Mouse (Mus musculus) midbrain, embryonic 16.5 days (tissue): ENCODE results near the gene Pycr1. TPM values are rescaled to one million over a fixed set of nuclear protein-coding genes. Genes with fewer than 3 reads are reported as not detected.

ENCODE experiments used
- ATAC-seq: fragments of 200-750 bp; cut with Nextera tagmentation; 2 replicates; pipeline ENCODE4 v1.8.0; 2017; ENCODE audit warnings: moderate TSS enrichment
- H3K27ac ChIP-seq: fragments of 300-500 bp; sonication (generic); 2 replicates; pipeline ENCODE4 v1.5.1; 2014; ENCODE audit warnings: mild to moderate bottlenecking, low read length, mixed read lengths
- H3K27me3 ChIP-seq: fragments of 300-500 bp; sonication (generic); 2 replicates; pipeline ENCODE4 v1.6.1; 2014; ENCODE audit warnings: low read depth, low read length, mixed read lengths; ENCODE audit not compliant: control insufficient read depth, insufficient read depth
- H3K36me3 ChIP-seq: fragments of 300-500 bp; sonication (generic); 2 replicates; pipeline ENCODE4 v1.6.1; 2014; ENCODE audit warnings: mild to moderate bottlenecking, low read length, moderate library complexity, mixed read lengths; ENCODE audit not compliant: control insufficient read depth, insufficient read depth
- H3K4me1 ChIP-seq: fragments of 300-500 bp; sonication (generic); 2 replicates; pipeline ENCODE4 v1.6.1; 2014; ENCODE audit warnings: mild to moderate bottlenecking, low read length, mixed read lengths; ENCODE audit not compliant: control insufficient read depth, insufficient read depth
- H3K4me2 ChIP-seq: fragments of 300-500 bp; sonication (generic); 2 replicates; pipeline ENCODE4 v1.6.1; 2014; ENCODE audit warnings: mild to moderate bottlenecking, low read length, mixed read lengths
- H3K4me3 ChIP-seq: fragments of 300-500 bp; sonication (generic); 2 replicates; pipeline ENCODE4 v1.5.1; 2014; ENCODE audit warnings: low read depth, mild to moderate bottlenecking, low read length, moderate library complexity, mixed read lengths
- H3K9ac ChIP-seq: fragments of 300-500 bp; sonication (generic); 2 replicates; pipeline ENCODE4 v1.6.1; 2014; ENCODE audit warnings: low read depth, low read length, mixed read lengths
- H3K9me3 ChIP-seq: fragments of 300-500 bp; sonication (generic); replicated peaks from 2 replicates; pipeline ENCODE4 v1.6.1; 2014; ENCODE audit warnings: mild to moderate bottlenecking, low read length, mixed read lengths; ENCODE audit not compliant: control insufficient read depth, poor library complexity, severe bottlenecking
- WGBS: fragments of 180-500 bp; shearing (Covaris S2); extraction: QIAGEN DNeasy Blood & Tissue Kit; methylation state at CpG from one replicate; pipeline ENCODE4 v1.1.7; 2014; 5-methylcytosine and 5-hydroxymethylcytosine counted together
- polyA plus RNA-seq: library from polyadenylated mRNA; unstranded; fragments of >200 nt; fragmentation: Nextera tagmentation; extraction: Ambion mirVana; gene quantifications from 2 replicates; pipeline ENCODE4 v1.2.1, GENCODE M21; 2015

Pycr1 gene
- polyA plus RNA-seq, 1 experiment from 2014 or later: 18.1 TPM

DNA sequence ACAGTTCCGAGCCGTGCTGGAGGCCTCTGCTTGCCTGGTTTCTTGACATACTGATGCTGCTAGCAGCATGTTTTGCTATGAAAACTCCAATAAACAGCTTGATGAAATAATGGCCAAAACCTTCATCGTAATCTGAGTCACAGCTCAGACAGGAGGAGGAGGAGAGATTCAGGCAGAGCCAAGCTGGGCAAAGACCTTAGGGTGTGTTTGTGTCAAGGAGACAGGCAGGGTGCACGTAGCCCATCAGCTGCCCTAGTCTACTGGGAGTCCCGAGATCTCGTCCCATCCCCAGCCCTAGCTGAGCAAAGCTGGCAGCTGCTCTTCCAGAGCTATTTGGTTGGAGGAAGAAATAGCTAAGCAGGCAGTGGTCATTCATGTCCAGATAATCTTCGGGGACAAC is 37.9 kb downstream of the Pycr1 start:
- no peak overlapping the region for H3K27ac ChIP-seq
- no peaks in the 10 kb centered on the region for H3K9me3 ChIP-seq
- WGBS: 88% methylated on average over 7 of the region's 7 CpGs
- H3K4me2 ChIP-seq: no peak overlapping the region
- peaks cover 17% of the 10 kb centered on the region for H3K36me3 ChIP-seq
- peaks cover 6% of the 10 kb centered on the region; the same call in 1 of the 2 replicates for H3K4me1 ChIP-seq
- H3K27me3 ChIP-seq: no peaks in the 10 kb centered on the region; the same call in 1 of the 2 replicates
- no peak overlapping the region for H3K4me3 ChIP-seq
- no peak overlapping the region for H3K9ac ChIP-seq
- ATAC-seq: no peak

DNA sequence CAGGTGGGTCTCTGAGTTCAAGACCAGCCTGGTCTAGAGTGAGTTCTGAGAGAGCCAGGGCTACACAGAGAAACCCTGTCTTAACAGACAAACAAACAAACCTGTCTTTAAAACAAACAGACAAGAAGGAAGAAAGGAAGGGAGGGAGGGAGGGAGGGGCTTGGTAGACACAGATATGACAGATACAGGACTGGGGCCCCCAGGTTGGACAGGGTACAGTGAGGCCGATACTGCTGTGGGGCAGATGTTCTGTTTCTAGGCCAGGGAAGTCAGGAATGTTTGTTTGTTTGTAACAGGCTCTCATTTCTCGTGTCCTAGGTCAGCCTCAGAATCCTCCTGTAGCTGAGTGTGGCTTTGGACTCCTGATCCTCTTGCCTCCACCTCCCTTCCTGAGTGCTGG is 40.0 kb downstream of the Pycr1 start:
- Histone ChIP-seq H3K4me1 (peaks cover 10% of the 10 kb centered on the region), H3K9ac (no peak overlapping the region), H3K27ac (no peak overlapping the region), H3K27me3 (no peaks in the 10 kb centered on the region), H3K36me3 (peaks cover 11% of the 10 kb centered on the region), H3K9me3 (no peaks in the 10 kb centered on the region), H3K4me3 (no peak overlapping the region), H3K4me2 (no peak overlapping the region)
- WGBS: 85% methylated on average over 2 of the region's 2 CpGs
- ATAC-seq: no peak

DNA sequence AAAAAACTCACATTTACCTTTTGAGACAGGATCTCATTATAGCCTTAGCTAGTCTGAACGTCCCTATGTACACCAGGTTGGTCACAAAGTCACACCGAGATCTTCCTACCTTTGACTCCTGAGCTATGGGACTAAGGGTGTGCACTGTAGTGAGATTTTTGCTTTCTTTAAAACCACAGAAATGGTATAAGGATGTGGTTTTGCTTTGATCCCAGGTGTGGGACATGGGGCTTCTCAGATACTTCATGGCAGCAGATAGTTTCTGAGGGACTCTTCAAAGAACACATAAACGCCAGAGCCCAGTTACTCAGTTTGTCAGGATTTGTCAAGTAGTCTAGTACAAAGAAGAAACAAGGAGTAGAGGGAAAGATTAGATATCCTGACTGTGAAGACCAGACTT is 42.9 kb downstream of the Pycr1 start:
- Histone ChIP-seq H3K9me3 (no peaks in the 10 kb centered on the region), H3K27ac (no peak overlapping the region), H3K27me3 (no peaks in the 10 kb centered on the region), H3K36me3 (peaks cover 18% of the 10 kb centered on the region), H3K4me3 (no peak overlapping the region), H3K4me2 (no peak overlapping the region), H3K4me1 (peaks cover 20% of the 10 kb centered on the region), H3K9ac (no peak overlapping the region)
- WGBS: 95% methylated on average over 3 of the region's 3 CpGs
- no peak for ATAC-seq

DNA sequence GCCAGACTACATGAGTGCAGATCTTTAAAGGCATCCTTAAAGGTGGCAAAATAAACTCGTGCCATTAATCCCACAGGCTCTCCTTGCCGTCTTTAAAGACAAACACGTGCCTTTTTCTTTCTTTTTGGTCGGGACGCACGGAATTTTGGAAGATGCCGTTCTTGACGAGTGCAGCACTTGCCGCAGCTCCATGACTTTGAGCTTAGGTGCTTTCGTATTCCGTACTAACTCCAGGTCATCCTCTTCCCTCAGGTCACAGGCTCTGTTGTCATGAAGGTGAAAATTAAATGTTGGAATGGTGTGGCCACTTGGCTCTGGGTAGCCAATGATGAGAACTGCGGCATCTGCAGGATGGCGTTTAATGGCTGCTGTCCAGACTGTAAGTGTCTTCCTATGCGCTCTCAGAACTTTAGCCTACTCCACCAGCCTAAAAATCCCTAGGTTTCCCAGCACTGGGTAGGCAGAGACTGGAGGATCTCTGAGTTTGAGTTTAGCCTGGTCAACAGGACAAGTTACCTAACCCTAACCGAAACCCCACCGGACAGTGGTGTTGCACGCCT is 44.5 kb downstream of the Pycr1 start:
- H3K4me1 ChIP-seq: peaks cover 20% of the 10 kb centered on the region
- 49% methylated on average over 17 of the region's 17 CpGs for WGBS
- peak overlapping the region; percentile 71 for H3K4me3 ChIP-seq
- no peaks in the 10 kb centered on the region for H3K27me3 ChIP-seq
- peaks cover 23% of the 10 kb centered on the region for H3K36me3 ChIP-seq
- peak overlapping the region; percentile 90 for H3K4me2 ChIP-seq
- no peak for ATAC-seq
- peak overlapping the region; percentile 88 for H3K27ac ChIP-seq
- H3K9ac ChIP-seq: peak overlapping the region; percentile 97
- no peaks in the 10 kb centered on the region for H3K9me3 ChIP-seq

DNA sequence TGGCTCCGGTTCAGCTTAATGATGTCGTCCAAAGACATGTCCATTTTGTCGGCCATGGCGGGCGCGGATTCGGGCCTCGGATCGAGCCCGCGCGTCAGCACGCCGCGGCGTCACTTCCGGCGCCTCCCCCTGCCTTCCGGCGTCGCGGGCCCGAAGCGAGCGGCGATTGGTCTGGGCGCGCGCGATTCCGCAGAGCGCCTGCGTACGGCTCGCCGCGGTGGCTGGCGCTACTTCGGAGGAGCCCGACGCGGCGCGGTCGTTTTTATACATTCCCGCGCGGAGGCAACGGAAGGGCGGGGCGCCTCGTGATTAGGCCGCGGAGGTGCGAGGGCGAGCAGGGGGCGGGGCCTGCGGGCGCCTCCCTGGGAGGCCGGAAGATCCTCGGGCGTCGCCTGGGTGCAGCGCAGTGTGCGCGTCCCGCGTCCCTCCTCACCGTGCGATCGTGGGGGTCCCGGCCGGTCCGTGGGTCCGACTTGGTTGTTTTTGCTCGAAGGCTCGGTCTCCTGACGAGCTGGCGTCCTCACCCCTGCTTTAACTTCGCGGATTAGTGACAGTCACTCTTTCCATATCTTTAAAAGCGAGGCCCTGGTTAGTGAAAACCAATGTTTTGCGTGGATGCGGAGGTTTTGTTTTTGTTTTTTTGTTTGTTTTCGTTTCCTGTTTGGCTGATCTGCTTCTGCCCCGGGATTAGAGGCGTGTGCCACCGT is 45.1 kb downstream of the Pycr1 start, which contains the start of the genes Alyref and Anapc11:
Gene Alyref, minus strand, starts transcription at position 83 of the 707 bp plus-strand sequence.
Gene Anapc11, plus strand, starts transcription at position 139 of the 707 bp plus-strand sequence.
- WGBS: under 1% methylated on average over 88 of the region's 88 CpGs
- peak; percentile 97 for ATAC-seq
- H3K27me3 ChIP-seq: no peaks in the 10 kb centered on the region
- peaks cover 29% of the 10 kb centered on the region for H3K36me3 ChIP-seq
- no peaks in the 10 kb centered on the region for H3K9me3 ChIP-seq
- H3K27ac ChIP-seq: peak within 1 kb of the TSS; percentile 88
- peak within 1 kb of the TSS; percentile 71 for H3K4me3 ChIP-seq
- H3K4me2 ChIP-seq: peak within 1 kb of the TSS; percentile 92
- H3K4me1 ChIP-seq: peaks cover 20% of the 10 kb centered on the region
- peak within 1 kb of the TSS; percentile 97 for H3K9ac ChIP-seq

DNA sequence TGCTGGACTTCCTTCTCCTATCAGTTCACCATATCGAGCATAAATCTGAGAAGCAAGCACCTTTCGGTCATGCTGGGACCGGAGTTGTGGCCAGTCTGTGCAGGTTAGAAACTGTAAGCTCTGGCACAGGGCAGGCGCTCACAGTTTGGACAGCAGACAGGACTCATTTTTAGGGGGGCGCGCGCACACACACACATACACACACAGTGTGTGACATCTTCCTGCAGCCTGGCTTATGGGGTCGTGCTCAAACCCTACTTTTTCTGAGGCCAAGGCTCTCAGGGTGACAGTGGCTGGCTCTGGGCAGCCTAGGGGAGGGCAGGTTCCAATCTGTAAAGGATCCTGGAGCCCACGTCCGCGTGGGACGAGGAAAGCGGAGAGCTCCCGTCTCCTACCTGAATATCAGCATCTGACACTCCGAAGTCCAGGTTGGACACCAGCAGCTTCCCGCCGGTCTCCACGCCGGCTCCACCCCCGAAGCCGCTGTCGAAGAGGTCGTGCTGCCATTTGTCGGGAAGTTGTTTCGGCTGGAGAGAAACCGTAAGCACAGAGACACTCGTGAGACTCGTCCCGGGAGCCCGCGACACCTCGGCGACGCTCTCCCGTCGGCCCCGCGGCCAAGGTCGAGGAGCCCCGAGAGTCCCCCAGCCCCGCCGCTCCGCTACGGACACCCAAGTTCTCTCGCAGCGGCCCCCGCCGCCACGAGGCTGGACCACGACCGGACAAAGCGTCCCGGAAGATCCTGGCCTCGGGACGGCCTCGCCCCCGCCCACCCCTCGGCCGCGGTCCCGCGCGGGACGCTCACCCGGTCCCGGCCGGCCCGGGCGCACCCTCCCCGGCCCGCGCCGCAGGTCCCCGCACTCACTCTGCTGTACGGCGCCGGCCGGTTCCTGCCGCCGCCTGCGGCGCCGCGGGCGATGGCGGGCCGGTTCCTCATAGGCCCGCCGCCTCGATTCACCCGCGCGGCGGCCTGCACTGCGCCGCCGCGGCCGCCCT is 46.0 kb downstream of the Pycr1 start:
- H3K36me3 ChIP-seq: peaks cover 28% of the 10 kb centered on the region
- H3K9ac ChIP-seq: peak overlapping the region; percentile 97
- peak overlapping the region; percentile 71 for H3K4me3 ChIP-seq
- 4% methylated on average over 91 of the region's 99 CpGs for WGBS
- H3K27me3 ChIP-seq: no peaks in the 10 kb centered on the region
- no peaks in the 10 kb centered on the region for H3K9me3 ChIP-seq
- H3K4me2 ChIP-seq: peak overlapping the region; percentile 92
- ATAC-seq: peak; percentile 69
- H3K4me1 ChIP-seq: peaks cover 20% of the 10 kb centered on the region
- H3K27ac ChIP-seq: peak overlapping the region; percentile 88

DNA sequence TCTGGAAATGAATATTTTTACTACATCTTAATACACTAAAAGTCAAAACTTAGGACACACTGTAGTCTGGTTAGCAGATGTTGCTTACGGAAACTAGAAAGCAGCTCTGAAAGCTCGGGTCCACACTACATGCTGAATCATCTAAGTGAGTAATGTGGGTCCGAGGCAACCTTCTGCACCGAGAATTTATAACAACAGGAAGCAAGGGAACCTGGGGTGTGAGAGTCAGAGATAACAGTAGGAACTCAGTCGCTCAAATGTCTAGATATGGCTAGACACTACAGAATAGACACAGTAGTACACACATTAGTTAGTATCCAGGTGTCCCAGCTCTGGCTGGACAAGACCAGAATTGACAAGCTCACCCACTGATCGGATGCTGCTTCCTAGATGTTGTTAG is 55.0 kb downstream of the Pycr1 start:
- Histone ChIP-seq H3K9ac (no peak overlapping the region), H3K4me3 (no peak overlapping the region), H3K27me3 (no peaks in the 10 kb centered on the region), H3K27ac (no peak overlapping the region), H3K4me2 (no peak overlapping the region), H3K4me1 (no peaks in the 10 kb centered on the region), H3K36me3 (peaks cover 26% of the 10 kb centered on the region), H3K9me3 (no peaks in the 10 kb centered on the region)
- WGBS: 95% methylated on average over 6 of the region's 6 CpGs
- no peak for ATAC-seq
